Mouse (Mus musculus) heart, embryonic 14.5 days (tissue): ENCODE measurements around the gene Hp1bp3. TPM values are rescaled to one million over a fixed set of nuclear protein-coding genes. Genes with fewer than 3 reads are reported as not detected.

Source experiments
- ATAC-seq: fragments of 200-750 bp; cut with Nextera tagmentation; 2 replicates; pipeline ENCODE4 v1.8.0; 2017; ENCODE audit warnings: low read depth, moderate TSS enrichment; ENCODE audit not compliant: insufficient number of reproducible peaks, insufficient read depth, low FRiP score
- H3K27ac ChIP-seq, 2 experiments: fragments of 200-500 bp in 1 of 2; fragments of 300-500 bp in 1 of 2; sonication (generic) in 1 of 2; replicated peaks in 1 of 2; 2 replicates each; pipeline ENCODE4 v1.5.1; 2012 to 2014; ENCODE audit warnings: low read depth in 2 of 2, low read length in 2 of 2, control low read depth in 1 of 2, mild to moderate bottlenecking in 1 of 2, mixed read lengths in 1 of 2; ENCODE audit not compliant: control insufficient read depth in 1 of 2, insufficient read depth in 1 of 2
- H3K27me3 ChIP-seq: fragments of 300-500 bp; sonication (generic); 2 replicates; pipeline ENCODE4 v1.6.1; 2014; ENCODE audit warnings: mild to moderate bottlenecking, low read length, control low read depth; ENCODE audit not compliant: control insufficient read depth, insufficient read depth
- H3K36me3 ChIP-seq: fragments of 300-500 bp; sonication (generic); 2 replicates; pipeline ENCODE4 v1.6.1; 2014; ENCODE audit warnings: mild to moderate bottlenecking, control low read depth, low read length, mixed read lengths; ENCODE audit not compliant: control insufficient read depth, insufficient read depth
- H3K4me1 ChIP-seq, 2 experiments: fragments of 200-500 bp in 1 of 2; fragments of 300-500 bp in 1 of 2; sonication (generic) in 1 of 2; 2 replicates each; pipeline ENCODE4 v1.6.1; 2012 to 2014; ENCODE audit warnings: low read length in 2 of 2, control low read depth in 1 of 2, mixed read lengths in 1 of 2; ENCODE audit not compliant: control insufficient read depth in 2 of 2, insufficient read depth in 2 of 2
- H3K4me2 ChIP-seq: fragments of 300-500 bp; sonication (generic); 2 replicates; pipeline ENCODE4 v1.6.1; 2014; ENCODE audit warnings: mild to moderate bottlenecking, low read length
- H3K4me3 ChIP-seq, 2 experiments: fragments of 200-500 bp in 1 of 2; fragments of 300-500 bp in 1 of 2; sonication (generic) in 1 of 2; 2 replicates each; pipeline ENCODE4 v1.5.1; 2012 to 2014; ENCODE audit warnings: low read length in 2 of 2, mild to moderate bottlenecking in 2 of 2, control low read depth in 1 of 2, low read depth in 1 of 2, moderate library complexity in 1 of 2; ENCODE audit not compliant: control insufficient read depth in 1 of 2, insufficient read depth in 1 of 2
- H3K9ac ChIP-seq: fragments of 300-500 bp; sonication (generic); 2 replicates; pipeline ENCODE4 v1.6.1; 2014; ENCODE audit warnings: mild to moderate bottlenecking, low read length
- H3K9me3 ChIP-seq: fragments of 300-500 bp; sonication (generic); 2 replicates; pipeline ENCODE4 v1.6.1; 2016; ENCODE audit warnings: low read length, control low read depth; ENCODE audit not compliant: control insufficient read depth
- WGBS: fragments of 180-500 bp; shearing (Covaris S2); extraction: QIAGEN DNeasy Blood & Tissue Kit; methylation state at CpG from one replicate; pipeline ENCODE4 v1.1.7; 2014; 5-methylcytosine and 5-hydroxymethylcytosine counted together
- polyA plus RNA-seq: library from polyadenylated mRNA; unstranded; fragments of >200 nt; fragmentation: Nextera tagmentation; extraction: Ambion mirVana; gene quantifications from 2 replicates; pipeline ENCODE4 v1.2.1, GENCODE M21; 2014

Gene Hp1bp3
- polyA plus RNA-seq, 1 experiment from 2014 or later = 108 TPM

DNA sequence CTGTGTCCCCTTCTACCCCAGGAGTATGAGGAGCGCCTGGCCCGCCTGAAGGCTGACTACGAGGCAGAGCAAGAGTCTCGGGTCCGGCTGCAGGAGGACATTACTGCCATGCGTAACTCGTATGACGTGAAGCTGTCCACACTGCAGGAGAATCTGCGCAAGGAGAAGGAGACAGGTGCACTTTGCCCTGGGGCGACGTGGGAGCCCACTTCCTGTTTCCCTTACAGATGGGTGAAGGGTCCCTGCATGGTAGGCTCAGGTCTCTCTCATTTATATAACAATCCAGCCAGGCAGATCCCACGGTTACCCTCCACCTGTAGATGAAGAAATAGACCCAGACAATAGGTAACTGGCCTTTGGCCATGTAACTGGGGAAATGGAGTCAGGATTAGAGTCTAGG is 70.3 kb downstream of the Hp1bp3 start:
- no peaks in the 10 kb centered on the region for H3K36me3 ChIP-seq
- no peak overlapping the region for H3K4me2 ChIP-seq
- 81% methylated on average over 12 of the region's 12 CpGs for WGBS
- no peak overlapping the region for H3K9ac ChIP-seq
- 0 out of 2 replicates have a peak, but pooled peaks cover 3% of the 10 kb centered on the region for H3K9me3 ChIP-seq
- H3K27ac ChIP-seq = no peak overlapping the region
- ATAC-seq = no peak
- H3K4me1 ChIP-seq = no peaks in the 10 kb centered on the region
- no peaks in the 10 kb centered on the region for H3K27me3 ChIP-seq
- H3K4me3 ChIP-seq = no peak overlapping the region

DNA sequence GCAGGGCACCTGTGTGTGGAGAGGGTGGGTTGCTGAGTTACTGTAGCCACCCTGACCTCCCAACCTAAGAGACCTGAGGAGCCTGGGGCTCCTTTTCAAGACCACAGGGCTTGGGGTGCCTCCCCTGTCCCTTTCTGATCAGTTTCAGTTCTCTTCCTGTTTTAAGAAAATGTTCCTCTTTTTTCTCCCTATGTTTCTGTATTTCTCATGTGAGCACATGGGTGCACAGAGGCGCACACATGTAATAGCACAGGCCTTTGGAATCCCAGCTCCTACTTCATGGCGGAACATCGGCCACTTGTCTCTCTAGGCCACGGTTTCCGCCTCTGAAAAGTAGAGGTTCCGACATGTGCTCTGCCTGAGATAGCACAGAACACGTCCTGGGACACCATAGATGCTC is 72.6 kb downstream of the Hp1bp3 start:
- 0 out of 2 replicates have a peak, but pooled peaks cover 3% of the 10 kb centered on the region for H3K9me3 ChIP-seq
- H3K4me2 ChIP-seq = no peak overlapping the region
- no peaks in the 10 kb centered on the region for H3K27me3 ChIP-seq
- H3K9ac ChIP-seq = no peak overlapping the region
- no peak overlapping the region for H3K4me3 ChIP-seq
- 75% methylated on average over 7 of the region's 7 CpGs for WGBS
- ATAC-seq = no peak
- H3K27ac ChIP-seq = no peak overlapping the region
- no peaks in the 10 kb centered on the region for H3K4me1 ChIP-seq
- no peaks in the 10 kb centered on the region for H3K36me3 ChIP-seq

DNA sequence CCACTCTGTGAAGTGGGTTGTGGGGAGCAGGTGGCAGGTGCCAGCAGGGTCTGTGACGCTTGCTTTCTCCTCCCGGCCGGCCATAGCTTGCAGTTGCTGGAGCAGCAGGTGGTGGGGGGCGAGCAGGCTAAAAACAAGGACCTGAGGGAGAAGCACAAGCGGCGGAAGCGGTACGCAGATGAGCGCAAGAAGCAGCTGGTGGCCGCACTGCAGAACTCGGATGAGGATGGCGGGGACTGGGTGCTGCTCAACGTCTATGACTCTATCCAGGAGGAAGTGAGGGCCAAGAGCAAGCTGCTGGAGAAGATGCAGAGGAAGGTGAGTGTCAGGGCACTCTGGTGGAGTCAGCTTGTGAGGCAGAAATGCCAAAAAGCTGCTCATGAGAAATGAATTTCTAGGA is 75.9 kb downstream of the Hp1bp3 start:
- WGBS = 81% methylated on average over 13 of the region's 13 CpGs
- Histone ChIP-seq H3K27me3 (no peaks in the 10 kb centered on the region), H3K4me3 (no peak overlapping the region), H3K4me2 (no peak overlapping the region), H3K9ac (no peak overlapping the region), H3K36me3 (no peaks in the 10 kb centered on the region), H3K9me3 (no peaks in the 10 kb centered on the region), H3K27ac (no peak overlapping the region), H3K4me1 (no peaks in the 10 kb centered on the region)
- no peak for ATAC-seq

DNA sequence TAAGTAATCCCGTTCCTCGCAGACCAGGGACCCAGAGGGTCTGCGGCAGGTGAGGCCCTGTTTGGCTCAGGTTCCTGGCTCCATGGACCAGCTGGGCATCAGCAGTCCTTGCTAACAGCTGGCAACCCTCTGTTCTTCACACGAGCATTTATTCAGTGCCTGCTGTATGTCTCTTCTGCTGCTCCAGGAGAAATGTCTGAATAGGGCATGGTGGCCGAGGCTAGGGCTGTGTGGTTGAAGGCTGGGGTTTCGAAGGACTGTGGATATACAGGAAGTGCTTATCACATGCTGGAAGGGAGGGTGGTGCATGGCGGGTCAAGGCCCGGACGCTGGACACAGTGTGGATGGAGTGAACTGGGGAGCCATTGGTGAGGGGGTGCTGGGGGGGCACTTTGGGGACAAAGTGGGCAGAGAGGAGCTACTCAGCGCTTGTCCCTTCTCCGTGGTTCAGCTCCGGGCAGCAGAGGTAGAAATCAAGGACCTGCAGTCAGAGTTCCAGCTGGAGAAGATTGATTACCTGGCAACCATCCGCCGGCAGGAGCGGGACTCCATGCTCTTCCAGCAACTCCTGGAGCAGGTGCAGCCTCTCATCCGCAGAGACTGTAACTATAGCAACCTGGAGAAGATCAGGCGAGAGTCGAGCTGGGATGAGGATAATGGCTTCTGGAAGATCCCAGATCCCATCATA is 77.3 kb downstream of the Hp1bp3 start:
- Histone ChIP-seq H3K9ac (no peak overlapping the region), H3K27ac (no peak overlapping the region), H3K36me3 (no peaks in the 10 kb centered on the region), H3K4me1 (no peaks in the 10 kb centered on the region), H3K27me3 (no peaks in the 10 kb centered on the region), H3K4me3 (no peak overlapping the region), H3K9me3 (no peaks in the 10 kb centered on the region), H3K4me2 (no peak overlapping the region)
- no peak for ATAC-seq
- WGBS = 78% methylated on average over 18 of the region's 18 CpGs

DNA sequence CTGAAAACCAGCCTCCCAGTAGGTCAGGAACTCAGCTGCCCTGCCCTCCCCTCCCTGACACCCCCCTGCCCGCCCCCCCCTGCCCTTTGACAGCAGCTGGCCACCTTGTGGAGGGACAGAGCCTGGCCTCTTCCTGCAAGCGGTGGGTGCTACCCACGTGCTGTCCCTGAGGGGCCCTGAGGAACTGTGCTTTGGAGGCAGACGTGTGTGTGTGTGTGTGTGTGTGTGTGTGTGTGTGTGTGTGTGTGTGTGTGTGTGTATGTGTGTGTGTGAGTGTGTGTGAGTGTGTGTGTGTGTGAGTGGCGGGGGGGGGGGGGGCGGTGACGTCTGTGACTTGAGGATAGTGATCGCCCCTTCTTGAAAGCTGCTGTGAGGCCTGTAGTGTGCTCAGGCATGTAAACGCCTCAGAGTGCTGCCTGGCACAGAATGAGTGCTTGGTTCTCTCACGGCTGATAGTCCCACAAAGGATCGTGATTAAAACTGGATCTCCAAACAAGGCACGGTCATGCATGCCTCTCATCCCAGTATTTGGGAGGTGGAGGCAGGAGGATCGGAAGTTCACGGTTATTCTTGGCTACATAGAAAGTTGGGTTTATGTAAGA is 78.0 kb downstream of the Hp1bp3 start:
- H3K9ac ChIP-seq = no peak overlapping the region
- 71% methylated on average over 11 of the region's 14 CpGs for WGBS
- H3K4me1 ChIP-seq = no peaks in the 10 kb centered on the region
- H3K36me3 ChIP-seq = no peaks in the 10 kb centered on the region
- no peak overlapping the region for H3K4me3 ChIP-seq
- no peaks in the 10 kb centered on the region for H3K9me3 ChIP-seq
- H3K4me2 ChIP-seq = no peak overlapping the region
- no peak for ATAC-seq
- no peak overlapping the region for H3K27ac ChIP-seq
- no peaks in the 10 kb centered on the region for H3K27me3 ChIP-seq

Other genes with a start within 250 kb of the Hp1bp3 start
- gene Eif4g3, start 223.3 kb upstream of the Hp1bp3 start, polyA plus RNA-seq = 24.9 and 25.1 TPM in 2 replicates
- 0.19 and 0.34 TPM in 2 replicates for gene Sh2d5, start 34.1 kb downstream of the Hp1bp3 start, polyA plus RNA-seq
- 0.16 and 0.58 TPM in 2 replicates for gene Kif17, start 34.1 kb downstream of the Hp1bp3 start, polyA plus RNA-seq
- 267 and 277 TPM in 2 replicates for gene Ddost, start 88.4 kb downstream of the Hp1bp3 start, polyA plus RNA-seq
- gene Pink1, start 110.0 kb downstream of the Hp1bp3 start, polyA plus RNA-seq = 43.2 and 50.9 TPM in 2 replicates
- gene Cda, start 151.7 kb downstream of the Hp1bp3 start, polyA plus RNA-seq = 11.5 and 14.1 TPM in 2 replicates
- not detected in 2 replicates for gene Fam43b, start 180.2 kb downstream of the Hp1bp3 start, polyA plus RNA-seq
- gene Mul1, start 218.4 kb downstream of the Hp1bp3 start, polyA plus RNA-seq = 17.1 and 19.2 TPM in 2 replicates
- gene Camk2n1, start 238.0 kb downstream of the Hp1bp3 start, polyA plus RNA-seq = 1.1 and 1.4 TPM in 2 replicates